10 mouse cellular contexts compared by ENCODE assay signal in genomic region chr13:30628195-30629048, GRCm38 (mm10). TPM values are rescaled to one million over a fixed set of nuclear protein-coding genes. Genes with fewer than 3 reads are reported as not detected.
A peak's percentile ranks its signal among the peaks of the same experiment; 100 is the strongest.
DNase-seq lines count a peak whose midpoint lies in the region; ATAC-seq lines count a peak whose summit lies in the region.
"Had no signal": no experiment of that assay in that cellular context is flagged by ENCODE, and none has a peak within 500 bp of the region (broad histone marks: within the 10 kb centered on the region; RNA-seq: fewer than 3 reads in every experiment).

No protein-coding gene starts in this region.

- peak; percentile 94 for ATAC-seq in frontal cortex, adult (ENCODE audit: low TSS enrichment)

- no peak for DNase-seq in frontal cortex, postnatal 25 days (ENCODE audit: low spot score in 2 of 2)
- DNase-seq in frontal cortex, adult 2 months (ENCODE audit: extremely low spot score in 1 of 2, low spot score in 1 of 2) = peak; percentile 28 to 37
- peak; percentile 86 for DNase-seq in layer of hippocampus, adult 9-11 months
- DNase-seq in right cerebral cortex, postnatal 10 days (ENCODE audit: low spot score in 2 of 2) = peak; percentile 61 to 81
- no peak for DNase-seq in lung, postnatal 25 days (ENCODE audit: low spot score)
- no peak for DNase-seq in heart, adult 9 months (ENCODE audit: low spot score in 2 of 2)
- no peak for DNase-seq in adrenal gland, adult 8-10 months
- DNase-seq: gastrocnemius, postnatal 36 days; kidney, postnatal 4 days had no signal

RNA-seq across cellular contexts. Expression of gene Dusp22, which starts 31.4 kb away (rescaled TPM):
- 26.7 and 27.9 TPM in 2 replicates for polyA plus RNA-seq in frontal cortex, adult 2 months (2012; rRNA removed)
- 10 to 100 TPM; 22.8 to 27.1 (median 26.5) TPM for total RNA-seq in adrenal gland, adult 8-10 months (2022)

Comparison
In these comparisons a context has a peak if more than half of its experiments do, and no peak if none do; other contexts are left out.
1. DNase-seq: peak in frontal cortex, adult 2 months (2 of 2), layer of hippocampus, adult 9-11 months (single experiment) and right cerebral cortex, postnatal 10 days (2 of 2); none in frontal cortex, postnatal 25 days (0 of 2), lung, postnatal 25 days (single experiment), heart, adult 9 months (0 of 2) and adrenal gland, adult 8-10 months (single experiment).